Mouse (Mus musculus) heart, embryonic 13.5 days (tissue): Measurements from ENCODE around the gene Zdhhc23. TPM values are rescaled to one million over a fixed set of nuclear protein-coding genes. Genes with fewer than 3 reads are reported as not detected.

Source experiments
- ATAC-seq: fragments of 200-750 bp; cut with Nextera tagmentation; 2 replicates; pipeline ENCODE4 v1.8.0; 2017; ENCODE audit warnings: moderate TSS enrichment; ENCODE audit not compliant: insufficient number of reproducible peaks, low FRiP score, low TSS enrichment; ENCODE audit errors: extremely low read depth
- H3K27ac ChIP-seq: fragments of 300-500 bp; sonication (generic); replicated peaks from 2 replicates; pipeline ENCODE4 v1.5.1; 2015; ENCODE audit warnings: moderate library complexity, mild to moderate bottlenecking, inconsistent platforms
- H3K27me3 ChIP-seq: fragments of 300-500 bp; sonication (generic); replicated peaks from 2 replicates; pipeline ENCODE4 v1.6.1; 2015; ENCODE audit warnings: mild to moderate bottlenecking, inconsistent platforms
- H3K36me3 ChIP-seq: fragments of 300-500 bp; sonication (generic); 2 replicates; pipeline ENCODE4 v1.6.1; 2015; ENCODE audit warnings: mild to moderate bottlenecking, inconsistent platforms
- H3K4me1 ChIP-seq: fragments of 300-500 bp; sonication (generic); 2 replicates; pipeline ENCODE4 v1.6.1; 2015; ENCODE audit warnings: inconsistent platforms
- H3K4me2 ChIP-seq: fragments of 300-500 bp; sonication (generic); 2 replicates; pipeline ENCODE4 v1.6.1; 2015; ENCODE audit warnings: inconsistent platforms, mild to moderate bottlenecking, moderate library complexity
- H3K4me3 ChIP-seq: fragments of 300-500 bp; sonication (generic); 2 replicates; pipeline ENCODE4 v1.5.1; 2015; ENCODE audit warnings: moderate library complexity, mild to moderate bottlenecking, inconsistent platforms
- H3K9ac ChIP-seq: fragments of 300-500 bp; sonication (generic); 2 replicates; pipeline ENCODE4 v1.6.1; 2015; ENCODE audit warnings: inconsistent platforms, mild to moderate bottlenecking, moderate library complexity
- H3K9me3 ChIP-seq: fragments of 300-500 bp; sonication (generic); 2 replicates; pipeline ENCODE4 v1.6.1; 2016; ENCODE audit warnings: inconsistent platforms
- WGBS: fragments of 180-500 bp; shearing (Covaris S2); methylation state at CpG from one replicate; pipeline ENCODE4 v1.1.7; 2015; ENCODE audit warnings: mixed read lengths; 5-methylcytosine and 5-hydroxymethylcytosine counted together
- polyA plus RNA-seq: library from polyadenylated mRNA; unstranded; fragments of >200 nt; fragmentation: Nextera tagmentation; extraction: Ambion mirVana; gene quantifications from 2 replicates; pipeline ENCODE4 v1.2.1, GENCODE M21; 2015

The Zdhhc23 gene
- polyA plus RNA-seq, 1 experiment from 2014 or later = 1.4 TPM

GRCm38 (mm10) chr16:43965781-43966389 lies 13.7 kb downstream of the Zdhhc23 start:
- H3K27me3 ChIP-seq = no peaks in the 10 kb centered on the region
- no peak overlapping the region for H3K27ac ChIP-seq
- WGBS = 84% methylated on average over 13 of the region's 13 CpGs
- H3K36me3 ChIP-seq = peaks cover 8% of the 10 kb centered on the region; the same call in 1 of the 2 replicates
- no peak overlapping the region for H3K4me3 ChIP-seq
- H3K4me2 ChIP-seq = no peak overlapping the region
- ATAC-seq = no peak
- H3K9me3 ChIP-seq = no peaks in the 10 kb centered on the region
- no peak overlapping the region for H3K9ac ChIP-seq
- H3K4me1 ChIP-seq = no peaks in the 10 kb centered on the region

- no peak overlapping the region for H3K9ac ChIP-seq
- no peaks in the 10 kb centered on the region for H3K9me3 ChIP-seq
- peaks cover 4% of the 10 kb centered on the region; the same call in 1 of the 2 replicates for H3K36me3 ChIP-seq
- ATAC-seq = no peak
- 86% methylated on average over 3 of the region's 3 CpGs for WGBS
- H3K4me3 ChIP-seq = no peak overlapping the region
- H3K27ac ChIP-seq = no peak overlapping the region
- H3K4me2 ChIP-seq = no peak overlapping the region
- H3K4me1 ChIP-seq = no peaks in the 10 kb centered on the region
- no peaks in the 10 kb centered on the region for H3K27me3 ChIP-seq
Observed at GRCm38 (mm10) chr16:43963780-43964179, 15.8 kb downstream of the Zdhhc23 start.

GRCm38 (mm10) chr16:43963291-43963690 lies 16.3 kb downstream of the Zdhhc23 start:
- no peak for ATAC-seq
- no peaks in the 10 kb centered on the region for H3K27me3 ChIP-seq
- no peak overlapping the region for H3K4me3 ChIP-seq
- H3K9ac ChIP-seq = no peak overlapping the region
- WGBS = 82% methylated on average over 9 of the region's 9 CpGs
- no peak overlapping the region for H3K27ac ChIP-seq
- no peaks in the 10 kb centered on the region for H3K9me3 ChIP-seq
- H3K4me1 ChIP-seq = no peaks in the 10 kb centered on the region
- H3K4me2 ChIP-seq = no peak overlapping the region
- H3K36me3 ChIP-seq = no peaks in the 10 kb centered on the region

GRCm38 (mm10) chr16:43958038-43958437 lies 21.6 kb downstream of the Zdhhc23 start:
- Histone ChIP-seq H3K27ac (no peak overlapping the region), H3K4me1 (no peaks in the 10 kb centered on the region), H3K4me3 (no peak overlapping the region), H3K9me3 (no peaks in the 10 kb centered on the region), H3K36me3 (peaks cover 8% of the 10 kb centered on the region), H3K9ac (no peak overlapping the region), H3K4me2 (no peak overlapping the region), H3K27me3 (no peaks in the 10 kb centered on the region)
- 85% methylated on average over 4 of the region's 4 CpGs for WGBS
- no peak for ATAC-seq

- Histone ChIP-seq H3K4me1 (no peaks in the 10 kb centered on the region), H3K27me3 (no peaks in the 10 kb centered on the region), H3K9ac (no peak overlapping the region), H3K36me3 (peaks cover 8% of the 10 kb centered on the region), H3K9me3 (no peaks in the 10 kb centered on the region), H3K27ac (no peak overlapping the region), H3K4me3 (no peak overlapping the region), H3K4me2 (no peak overlapping the region)
- WGBS = 54% methylated on average over 6 of the region's 6 CpGs
- ATAC-seq = no peak
Observed at GRCm38 (mm10) chr16:43954913-43955312, 24.7 kb downstream of the Zdhhc23 start.

- no peak overlapping the region for H3K27ac ChIP-seq
- H3K36me3 ChIP-seq = no peaks in the 10 kb centered on the region
- no peak overlapping the region for H3K4me2 ChIP-seq
- H3K4me1 ChIP-seq = no peaks in the 10 kb centered on the region
- no peaks in the 10 kb centered on the region for H3K9me3 ChIP-seq
- no peak overlapping the region for H3K9ac ChIP-seq
- no peaks in the 10 kb centered on the region for H3K27me3 ChIP-seq
- no peak overlapping the region for H3K4me3 ChIP-seq
- 60% methylated on average over 4 of the region's 4 CpGs for WGBS
- no peak for ATAC-seq
Observed at GRCm38 (mm10) chr16:43951591-43951990, 28.0 kb downstream of the Zdhhc23 start.

- Histone ChIP-seq H3K4me1 (no peaks in the 10 kb centered on the region), H3K27me3 (no peaks in the 10 kb centered on the region), H3K36me3 (no peaks in the 10 kb centered on the region), H3K27ac (no peak overlapping the region), H3K9ac (no peak overlapping the region), H3K9me3 (no peaks in the 10 kb centered on the region), H3K4me3 (no peak overlapping the region), H3K4me2 (no peak overlapping the region)
- whole genome bisulfite sequencing = 64% methylated on average over 3 of the region's 3 CpGs
- no peak for ATAC-seq
Observed at GRCm38 (mm10) chr16:43945869-43946268, 33.7 kb downstream of the Zdhhc23 start.

- Histone ChIP-seq H3K4me1 (no peaks in the 10 kb centered on the region), H3K9ac (no peak overlapping the region), H3K9me3 (no peaks in the 10 kb centered on the region), H3K27ac (no peak overlapping the region), H3K27me3 (no peaks in the 10 kb centered on the region), H3K4me3 (no peak overlapping the region), H3K36me3 (no peaks in the 10 kb centered on the region), H3K4me2 (no peak overlapping the region)
- ATAC-seq = no peak
- WGBS = 75% methylated on average over 3 of the region's 3 CpGs
Observed at GRCm38 (mm10) chr16:43945351-43945750, 34.2 kb downstream of the Zdhhc23 start.

- Histone ChIP-seq H3K4me2 (no peak overlapping the region), H3K36me3 (no peaks in the 10 kb centered on the region), H3K4me1 (no peaks in the 10 kb centered on the region), H3K27ac (no peak overlapping the region), H3K9ac (no peak overlapping the region), H3K27me3 (no peaks in the 10 kb centered on the region), H3K4me3 (no peak overlapping the region), H3K9me3 (no peaks in the 10 kb centered on the region)
- ATAC-seq = no peak
- WGBS = 86% methylated on average over 4 of the region's 4 CpGs
Observed at GRCm38 (mm10) chr16:43940846-43941245, 38.7 kb downstream of the Zdhhc23 start.

GRCm38 (mm10) chr16:43935892-43936291 lies 43.7 kb downstream of the Zdhhc23 start:
- no peaks in the 10 kb centered on the region for H3K27me3 ChIP-seq
- H3K9ac ChIP-seq = no peak overlapping the region
- no peak overlapping the region for H3K4me3 ChIP-seq
- no peaks in the 10 kb centered on the region for H3K4me1 ChIP-seq
- H3K4me2 ChIP-seq = no peak overlapping the region
- no peaks in the 10 kb centered on the region for H3K9me3 ChIP-seq
- no peak overlapping the region for H3K27ac ChIP-seq
- no peak for ATAC-seq
- WGBS = 53% methylated on average over 3 of the region's 3 CpGs
- no peaks in the 10 kb centered on the region for H3K36me3 ChIP-seq

GRCm38 (mm10) chr16:43935367-43935766 lies 44.2 kb downstream of the Zdhhc23 start:
- Histone ChIP-seq H3K27me3 (no peaks in the 10 kb centered on the region), H3K9ac (no peak overlapping the region), H3K4me3 (no peak overlapping the region), H3K4me2 (no peak overlapping the region), H3K4me1 (no peaks in the 10 kb centered on the region), H3K27ac (no peak overlapping the region), H3K36me3 (no peaks in the 10 kb centered on the region), H3K9me3 (no peaks in the 10 kb centered on the region)
- ATAC-seq = no peak
- 56% methylated on average over 3 of the region's 3 CpGs for WGBS

GRCm38 (mm10) chr16:43934856-43935255 lies 44.7 kb downstream of the Zdhhc23 start:
- Histone ChIP-seq H3K4me1 (no peaks in the 10 kb centered on the region), H3K9me3 (no peaks in the 10 kb centered on the region), H3K4me2 (no peak overlapping the region), H3K27ac (no peak overlapping the region), H3K9ac (no peak overlapping the region), H3K4me3 (no peak overlapping the region), H3K36me3 (no peaks in the 10 kb centered on the region), H3K27me3 (no peaks in the 10 kb centered on the region)
- no peak for ATAC-seq
- 79% methylated on average over 8 of the region's 8 CpGs for WGBS
